In the genomic region with DNA sequence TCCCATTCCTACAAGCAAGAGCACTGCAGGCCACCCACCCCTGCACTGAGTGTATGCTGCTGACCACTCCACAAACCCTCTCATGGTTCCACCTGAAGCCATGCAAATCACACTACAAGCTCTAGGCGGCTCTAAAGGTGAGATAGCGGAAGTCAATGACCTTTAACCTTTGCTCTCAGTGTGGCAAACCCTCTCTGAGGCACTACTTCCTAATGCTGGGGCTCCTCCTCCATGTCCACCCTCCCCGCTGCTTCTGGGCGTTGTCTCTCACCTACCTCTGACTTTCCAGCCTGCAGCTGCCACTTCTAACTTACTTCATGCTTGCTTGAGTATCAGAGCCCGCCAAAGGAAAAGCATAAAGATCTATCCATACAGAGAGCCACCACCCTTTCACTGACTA, we compare ENCODE assay signal across 19 mouse cellular contexts. TPM values are rescaled to one million over a fixed set of nuclear protein-coding genes. Genes with fewer than 3 reads are reported as not detected.
DNase-seq lines count a peak whose midpoint lies in the region; ATAC-seq and TF ChIP-seq lines count a peak whose summit lies in the region.
"Had no signal": no experiment of that assay in that cellular context is flagged by ENCODE, and none has a peak within 500 bp of the region (broad histone marks: within the 10 kb centered on the region; RNA-seq: fewer than 3 reads in every experiment).

No protein-coding gene starts in this region.

- peaks cover 72% of the 10 kb centered on the region for H3K36me3 ChIP-seq in kidney, embryonic 15.5 days
- H3K36me3 ChIP-seq in ES-E14 (ENCODE audit: control insufficient read depth, insufficient read depth, low read length, poor library complexity, severe bottlenecking): peaks cover 19% of the 10 kb centered on the region
- peaks cover 62% of the 10 kb centered on the region for H3K36me3 ChIP-seq in liver, embryonic 12.5 days
- H3K36me3 ChIP-seq in small intestine, adult 2 months (ENCODE audit: control insufficient read depth, insufficient read depth, low read length): peaks cover 44% of the 10 kb centered on the region
- peaks cover 20% of the 10 kb centered on the region for H3K36me3 ChIP-seq in forebrain, postnatal 0 days (ENCODE audit: insufficient read depth)

- TF ChIP-seq CTCF in small intestine, adult 2 months (IDR thresholded peaks at IDR 0.05; ENCODE audit: extremely low read depth, insufficient read length, insufficient replicate concordance, low read depth, low read length): peak; percentile 21; the same call in 1 of the 2 replicates
- no peak for TF ChIP-seq CTCF in forebrain, postnatal 0 days (IDR thresholded peaks at IDR 0.05; ENCODE audit: low read depth)

- no peak for DNase-seq in kidney, postnatal 14 days
- DNase-seq in ES-E14 (ENCODE audit: low read depth, low spot score): peak; percentile 17
- DNase-seq in forebrain, postnatal 0 days: no peak
- no peak for DNase-seq in thymus, postnatal 36 days
- DNase-seq in left cerebral cortex, adult 8-10 months (ENCODE audit: low spot score in 2 of 2): no peak
- DNase-seq: cerebellum, adult 9-11 months; gastrocnemius, postnatal 10 days; heart, adult 2 months; kidney, adult 11 months; right cerebral cortex, postnatal 14 days; thymus, adult 2 months had no signal

- peak; percentile 14; the same call in 1 of the 2 replicates for TF ChIP-seq POLR2A in small intestine, adult 2 months (IDR thresholded peaks at IDR 0.05; ENCODE audit: low read depth, low read length)

- no peak overlapping the region for H3K27ac ChIP-seq in kidney, embryonic 15.5 days
- peak overlapping the region; percentile 13; the same call in 1 of the 2 replicates for H3K27ac ChIP-seq in ES-E14 (ENCODE audit: insufficient read depth, low read depth, low read length, poor library complexity, severe bottlenecking)
- H3K27ac ChIP-seq in liver, embryonic 12.5 days: peak overlapping the region; percentile 37; the same call in 1 of the 2 replicates
- peak overlapping the region; percentile 61 for H3K27ac ChIP-seq in small intestine, adult 2 months (ENCODE audit: insufficient read depth, low read depth, low read length)
- no peak overlapping the region for H3K27ac ChIP-seq in forebrain, postnatal 0 days (ENCODE audit: low read depth, low read length)
- H3K27ac ChIP-seq: embryonic facial prominence, embryonic 13.5 days; heart, adult 2 months; hindbrain, embryonic 13.5 days; lung, embryonic 15.5 days; midbrain, embryonic 10.5 days had no signal

- ATAC-seq in kidney, embryonic 15.5 days (replicated peaks; ENCODE audit: low FRiP score): peak; percentile 49; the same call in 1 of the 2 replicates
- ATAC-seq in liver, embryonic 12.5 days: peak; percentile 60; the same call in 1 of the 2 replicates
- ATAC-seq in forebrain, postnatal 0 days: no peak
- ATAC-seq: Patski had no signal

- H3K4me3 ChIP-seq in kidney, embryonic 15.5 days (replicated peaks): no peak overlapping the region
- H3K4me3 ChIP-seq in ES-E14 (ENCODE audit: insufficient read depth in 1 of 2, low read depth in 1 of 2, low read length in 2 of 2, poor library complexity in 1 of 2, severe bottlenecking in 1 of 2): no peak overlapping the region
- H3K4me3 ChIP-seq in liver, embryonic 12.5 days: no peak overlapping the region
- H3K4me3 ChIP-seq in small intestine, adult 2 months (ENCODE audit: low read depth, low read length): no peak overlapping the region
- no peak overlapping the region for H3K4me3 ChIP-seq in forebrain, postnatal 0 days (ENCODE audit: low read depth, low read length)
- H3K4me3 ChIP-seq: embryonic facial prominence, embryonic 13.5 days; heart, adult 2 months; hindbrain, embryonic 13.5 days; lung, embryonic 15.5 days; midbrain, embryonic 10.5 days had no signal

- H3K4me2 ChIP-seq in kidney, embryonic 15.5 days: no peak overlapping the region
- no peak overlapping the region for H3K4me2 ChIP-seq in liver, embryonic 12.5 days
- no peak overlapping the region for H3K4me2 ChIP-seq in forebrain, postnatal 0 days (ENCODE audit: low read depth)
- H3K4me2 ChIP-seq: embryonic facial prominence, embryonic 13.5 days; hindbrain, embryonic 13.5 days; lung, embryonic 15.5 days had no signal

- in situ Hi-C loops in ES-E14 (cut with MboI; ENCODE audit: low sequenced_read_pairs in 2 of 2, unreplicated experiment in 2 of 2): no loop called here

- WGBS in kidney, embryonic 15.5 days: 75% methylated on average over 5 of the region's 5 CpGs
- WGBS in liver, embryonic 12.5 days (ENCODE audit: insufficient replicate concordance): 73% methylated on average over 5 of the region's 5 CpGs
- 25% methylated on average over 5 of the region's 5 CpGs for WGBS in small intestine, adult 2 months
- WGBS in forebrain, postnatal 0 days: 94% methylated on average over 5 of the region's 5 CpGs

- H3K9me3 ChIP-seq in kidney, embryonic 15.5 days (replicated peaks): no peaks in the 10 kb centered on the region
- H3K9me3 ChIP-seq in ES-E14 (ENCODE audit: control insufficient read depth, insufficient read depth, low read depth, low read length): no peaks in the 10 kb centered on the region
- H3K9me3 ChIP-seq in liver, embryonic 12.5 days (replicated peaks): no peaks in the 10 kb centered on the region
- no peaks in the 10 kb centered on the region for H3K9me3 ChIP-seq in forebrain, postnatal 0 days (ENCODE audit: low read length)
- H3K9me3 ChIP-seq: embryonic facial prominence, embryonic 13.5 days; hindbrain, embryonic 13.5 days; lung, embryonic 15.5 days; midbrain, embryonic 10.5 days had no signal

- no peaks in the 10 kb centered on the region for H3K27me3 ChIP-seq in kidney, embryonic 15.5 days
- H3K27me3 ChIP-seq in liver, embryonic 12.5 days (replicated peaks): no peaks in the 10 kb centered on the region
- H3K27me3 ChIP-seq in small intestine, adult 2 months (ENCODE audit: control insufficient read depth, insufficient read depth, low read length): no peaks in the 10 kb centered on the region
- H3K27me3 ChIP-seq in forebrain, postnatal 0 days (ENCODE audit: insufficient read depth, low read length): no peaks in the 10 kb centered on the region
- H3K27me3 ChIP-seq: embryonic facial prominence, embryonic 13.5 days; hindbrain, embryonic 13.5 days; lung, embryonic 15.5 days; Patski had no signal

- H3K4me1 ChIP-seq in kidney, embryonic 15.5 days: peaks cover 7% of the 10 kb centered on the region; the same call in 1 of the 2 replicates
- H3K4me1 ChIP-seq in ES-E14 (ENCODE audit: control insufficient read depth in 2 of 2, insufficient read depth in 2 of 2, low read length in 2 of 2, poor library complexity in 1 of 2): peaks cover 7 to 11% of the 10 kb centered on the region in 2 experiments
- H3K4me1 ChIP-seq in liver, embryonic 12.5 days: peaks cover 20% of the 10 kb centered on the region
- H3K4me1 ChIP-seq in small intestine, adult 2 months (ENCODE audit: control insufficient read depth, insufficient read depth, insufficient read length, low read length): peaks cover 12% of the 10 kb centered on the region
- H3K4me1 ChIP-seq in forebrain, postnatal 0 days (ENCODE audit: insufficient read depth): no peaks in the 10 kb centered on the region
- H3K4me1 ChIP-seq: embryonic facial prominence, embryonic 13.5 days; lung, embryonic 15.5 days; midbrain, embryonic 10.5 days had no signal

- H3K9ac ChIP-seq in kidney, embryonic 15.5 days: no peak overlapping the region
- H3K9ac ChIP-seq in ES-E14 (ENCODE audit: insufficient read depth, low read depth, low read length, poor library complexity, severe bottlenecking): no peak overlapping the region
- H3K9ac ChIP-seq in liver, embryonic 12.5 days: no peak overlapping the region
- no peak overlapping the region for H3K9ac ChIP-seq in forebrain, postnatal 0 days
- H3K9ac ChIP-seq: embryonic facial prominence, embryonic 13.5 days; hindbrain, embryonic 13.5 days; lung, embryonic 15.5 days had no signal

TF ChIP-seq in ES-E14, 5 proteins besides CTCF, POLR2A, EP300 and RAD21:
- TF ChIP-seq ZC3H11A (IDR thresholded peaks at IDR 0.05; ENCODE audit: borderline replicate concordance, low read depth, low read length) (no peak), HCFC1 (IDR thresholded peaks at IDR 0.05; ENCODE audit: borderline replicate concordance, insufficient read depth, low read length) (no peak), ZNF384 (IDR thresholded peaks at IDR 0.05; ENCODE audit: low read depth, low read length) (no peak), CHD2 (IDR thresholded peaks at IDR 0.05; ENCODE audit: low read depth, low read length) (no peak), MAFK (IDR thresholded peaks at IDR 0.05; ENCODE audit: insufficient read depth, low read depth, low read length) (no peak)

RNA-seq across cellular contexts. Expression of gene Usp12, which starts 37.5 kb away (rescaled TPM):
- polyA plus RNA-seq in kidney, embryonic 15.5 days (2015; fragmentation: Nextera tagmentation; extraction: Ambion mirVana): 21.2 and 21.7 TPM in 2 replicates
- 20.6 and 25.4 TPM in 2 replicates for total RNA-seq in ES-E14 (2012; rRNA removed)
- polyA plus RNA-seq in liver, embryonic 12.5 days (2016; fragmentation: Nextera tagmentation; extraction: Ambion mirVana): 13.6 and 13.9 TPM in 2 replicates
- polyA plus RNA-seq in small intestine, adult 2 months (2012; rRNA removed): 5.8 and 16.7 TPM in 2 replicates
- total RNA-seq in forebrain, postnatal 0 days (2014; rRNA removed): 27.9 and 31.1 TPM in 2 replicates
- polyA plus RNA-seq in forebrain, postnatal 0 days (2015; fragmentation: Nextera tagmentation; extraction: Ambion mirVana): 13.7 and 16.2 TPM in 2 replicates
- 10 to 100 TPM; 50.1 to 58.9 (median 54.3) TPM for total RNA-seq in left cerebral cortex, adult 8-10 months (2022)

Comparison
In these comparisons a context has a peak if more than half of its experiments do, and no peak if none do; other contexts are left out.
1. H3K27ac ChIP-seq: peak in ES-E14 (single experiment), liver, embryonic 12.5 days (single experiment) and small intestine, adult 2 months (single experiment); none in kidney, embryonic 15.5 days (single experiment) and forebrain, postnatal 0 days (single experiment).